Mouse (Mus musculus) spleen, postnatal 36 days (tissue): ENCODE results near the gene Capn2.

ENCODE experiments used
- DNase-seq, 2 experiments: peaks; one replicate each; pipeline ENCODE4 v3.0.0; 2022; ENCODE audit warnings: low spot score in 2 of 2, mixed read lengths in 1 of 2

Capn2 gene

DNA sequence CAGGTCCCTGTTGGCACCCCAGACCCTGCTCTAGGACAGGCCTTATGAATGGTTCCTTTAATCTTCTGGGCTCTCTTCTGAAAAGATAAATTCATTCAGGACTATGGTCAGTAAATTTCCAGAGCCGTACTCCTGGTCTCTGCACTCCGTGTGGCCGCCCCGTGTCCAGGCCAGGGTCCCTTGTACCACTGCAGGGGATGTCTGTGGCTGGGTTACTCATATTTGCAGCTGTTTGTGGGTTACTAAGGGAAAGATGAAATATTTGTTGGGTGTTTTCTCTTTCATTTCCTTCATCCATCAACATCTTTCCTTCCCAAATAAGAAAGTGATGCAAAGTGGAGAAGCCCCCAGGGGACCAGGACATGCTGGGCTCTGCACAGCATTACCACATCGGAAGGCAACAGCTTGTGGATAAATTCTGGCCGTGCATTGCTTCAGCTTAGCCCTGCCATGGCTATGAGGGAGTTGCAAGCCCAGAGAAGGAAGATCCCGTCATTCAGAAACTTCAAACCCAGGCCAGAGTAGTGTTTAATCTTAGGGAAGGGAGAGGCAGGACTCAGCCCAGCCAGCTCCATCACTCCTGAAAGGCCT, 15.5 kb downstream of the Capn2 start:
- DNase-seq = no peak

DNA sequence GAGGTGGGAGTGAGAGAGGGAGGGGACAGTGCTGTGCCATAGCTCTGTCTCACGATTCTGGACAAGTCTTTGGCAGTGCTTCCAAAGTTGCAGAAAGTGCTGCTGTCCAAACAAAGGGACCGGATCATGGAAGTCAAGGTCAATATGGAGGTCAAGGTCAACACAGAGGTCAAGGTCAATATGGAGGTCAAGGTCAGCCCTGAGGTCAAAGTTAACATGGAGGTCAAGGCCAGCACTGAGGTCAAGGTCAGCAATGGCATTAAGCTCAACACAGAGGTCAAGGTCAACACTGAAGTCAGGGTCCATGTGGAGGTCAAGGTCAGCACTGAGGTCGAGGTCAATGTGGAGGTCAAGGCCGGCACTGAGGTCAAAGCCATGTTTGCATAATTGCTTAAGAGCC, 16.6 kb downstream of the Capn2 start:
- no peak for DNase-seq

GRCm38 (mm10) chr1:182500224-182500623, 17.2 kb downstream of the Capn2 start:
- no peak for DNase-seq

DNA sequence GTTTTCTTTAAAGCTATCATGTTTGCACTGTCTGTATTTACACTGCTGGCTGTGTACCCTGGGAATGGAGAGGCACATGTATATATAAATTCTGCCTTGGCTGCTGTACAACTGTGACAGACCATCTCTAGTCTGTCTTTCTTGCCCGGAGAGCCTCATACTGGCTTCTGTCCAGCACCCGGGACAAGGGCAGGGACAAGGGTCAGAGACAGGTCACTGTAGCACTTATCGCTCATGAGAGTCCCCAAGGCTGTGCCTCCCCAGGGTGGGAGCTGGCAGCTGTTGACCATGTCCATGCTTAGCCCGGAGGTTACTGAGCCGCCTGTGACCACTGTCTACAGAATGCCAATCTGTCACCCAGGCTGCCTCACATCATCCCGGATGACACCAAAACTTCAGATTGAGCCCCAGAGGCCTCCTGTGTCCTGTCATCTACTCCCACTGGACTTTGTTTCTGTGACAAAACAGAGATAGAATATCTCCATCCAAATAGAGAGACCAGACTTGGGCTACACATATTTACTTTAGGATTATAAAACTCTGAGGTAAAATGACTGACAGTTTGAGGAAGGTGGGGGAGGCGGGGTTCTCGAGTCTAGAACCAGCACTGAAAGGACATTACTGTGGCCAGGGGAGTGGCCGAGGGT, 17.8 kb downstream of the Capn2 start:
- no peak for DNase-seq

DNA sequence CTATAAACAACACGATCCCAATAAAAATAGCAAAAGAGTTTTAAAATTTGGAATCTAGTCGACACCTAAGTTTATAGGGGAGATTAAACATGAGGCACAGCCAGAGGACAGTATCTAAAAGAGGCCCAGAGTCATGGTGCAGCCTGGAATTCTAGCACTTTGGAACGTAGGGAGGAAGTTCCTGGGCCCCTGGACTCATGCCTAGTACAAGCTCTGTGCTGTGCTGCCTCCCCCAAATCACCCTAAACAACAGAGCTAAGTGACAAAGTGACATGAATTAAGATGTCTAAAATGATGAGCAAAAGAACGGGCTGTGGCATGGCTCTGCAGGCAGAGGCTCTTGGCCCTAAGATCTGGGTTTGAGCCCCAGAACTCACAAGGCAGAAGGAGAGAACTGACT, 19.7 kb downstream of the Capn2 start:
- DNase-seq = no peak

- no peak for DNase-seq
Observed at GRCm38 (mm10) chr1:182496685-182497084, 20.7 kb downstream of the Capn2 start.

- no peak for DNase-seq
Observed at GRCm38 (mm10) chr1:182494285-182495145, 22.9 kb downstream of the Capn2 start.

- no peak for DNase-seq
Observed at GRCm38 (mm10) chr1:182491839-182492238, 25.6 kb downstream of the Capn2 start.

DNA sequence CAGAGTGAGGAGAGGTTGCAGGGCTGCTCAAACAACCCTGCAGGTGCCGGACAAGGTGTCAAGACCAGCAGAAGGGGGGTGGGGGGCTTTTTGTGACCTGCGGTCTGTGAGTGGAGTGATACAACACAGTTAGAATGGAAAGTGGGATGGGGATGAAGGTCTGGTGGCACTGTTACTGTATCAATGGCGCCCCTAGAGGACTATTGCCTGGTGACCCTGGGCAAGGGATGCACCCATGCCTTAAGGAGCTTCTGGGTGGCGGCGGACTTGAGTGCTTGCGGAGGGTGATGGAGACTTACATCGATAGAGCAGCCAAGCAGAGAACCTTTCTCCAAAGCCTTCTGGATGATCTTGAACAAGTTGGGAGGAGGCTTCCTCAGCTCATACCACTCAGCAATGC, 26.8 kb downstream of the Capn2 start:
- no peak for DNase-seq

DNA sequence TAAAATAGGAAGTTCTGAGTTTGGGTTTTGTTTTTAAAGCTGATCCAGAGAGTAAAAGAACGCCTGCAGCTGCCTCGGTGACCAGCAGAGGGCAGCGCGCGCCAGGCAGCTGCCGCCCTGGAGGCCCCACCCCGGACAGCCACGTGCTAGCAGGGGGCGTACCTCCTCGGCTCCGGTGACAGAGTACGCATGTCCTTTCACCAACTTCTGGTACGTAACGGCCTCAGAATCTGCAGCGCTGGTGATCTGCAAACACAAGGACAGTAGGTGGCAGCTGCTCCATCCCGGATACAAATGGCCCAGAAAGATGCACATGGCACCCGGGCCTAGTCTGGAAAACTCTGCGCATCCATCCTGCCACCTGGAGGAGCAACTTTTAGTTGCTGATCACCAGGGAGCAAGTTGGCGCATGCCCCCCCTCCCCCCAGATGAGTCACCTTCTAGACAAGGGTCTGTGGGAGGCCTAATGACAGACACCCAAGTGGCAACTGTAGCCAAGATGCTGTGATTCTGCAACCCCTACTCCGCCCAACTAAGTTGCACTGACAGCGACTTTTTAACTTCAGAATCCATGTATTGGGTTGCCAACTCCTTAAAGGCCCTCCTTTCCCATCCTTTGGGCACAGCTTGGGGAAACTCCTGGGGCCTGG, 27.5 kb downstream of the Capn2 start:
- peak; percentile 92 to 93 for DNase-seq

DNA sequence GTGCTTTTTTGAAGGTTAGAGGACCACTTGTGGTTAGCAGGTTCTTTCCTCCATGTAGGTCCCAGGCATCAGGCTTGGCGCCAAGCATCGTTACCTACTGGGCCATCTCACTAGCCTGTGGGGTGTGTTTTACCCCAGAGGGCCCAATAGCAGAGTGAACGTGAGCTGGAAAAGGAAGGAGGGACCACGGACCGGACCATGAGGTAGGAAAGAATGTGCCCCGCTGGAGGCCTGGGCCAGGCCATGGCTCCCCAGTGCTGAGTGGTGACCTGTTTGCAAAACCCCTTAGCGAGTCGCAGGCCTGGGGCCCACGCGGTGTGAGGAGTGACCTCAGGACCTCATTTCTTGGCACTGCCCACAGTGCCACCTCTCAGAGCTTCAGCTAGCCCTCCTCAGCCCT, 28.9 kb downstream of the Capn2 start:
- DNase-seq = no peak

DNA sequence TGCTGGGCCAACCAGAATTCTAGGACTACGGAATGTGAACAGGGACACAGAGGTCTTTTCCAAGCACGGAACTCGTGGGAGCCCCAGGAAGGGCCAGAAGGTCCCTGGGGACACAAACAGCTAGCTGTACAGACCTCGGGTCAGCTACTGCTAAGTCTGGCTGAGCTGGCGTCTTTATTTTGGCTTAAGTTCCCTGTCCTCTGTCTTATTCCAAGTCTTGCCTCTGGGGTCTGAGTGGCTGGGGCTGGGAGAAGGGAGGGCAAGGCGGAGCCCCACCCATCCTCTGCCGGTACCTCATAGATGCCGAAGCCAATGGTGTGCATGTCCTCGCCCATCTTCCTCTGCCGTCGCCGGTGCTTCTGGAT, 33.5 kb downstream of the Capn2 start:
- DNase-seq = no peak

GRCm38 (mm10) chr1:182482991-182483909, 34.2 kb downstream of the Capn2 start:
- no peak for DNase-seq

- DNase-seq = no peak
Observed at GRCm38 (mm10) chr1:182481646-182482295, 35.6 kb downstream of the Capn2 start.

DNA sequence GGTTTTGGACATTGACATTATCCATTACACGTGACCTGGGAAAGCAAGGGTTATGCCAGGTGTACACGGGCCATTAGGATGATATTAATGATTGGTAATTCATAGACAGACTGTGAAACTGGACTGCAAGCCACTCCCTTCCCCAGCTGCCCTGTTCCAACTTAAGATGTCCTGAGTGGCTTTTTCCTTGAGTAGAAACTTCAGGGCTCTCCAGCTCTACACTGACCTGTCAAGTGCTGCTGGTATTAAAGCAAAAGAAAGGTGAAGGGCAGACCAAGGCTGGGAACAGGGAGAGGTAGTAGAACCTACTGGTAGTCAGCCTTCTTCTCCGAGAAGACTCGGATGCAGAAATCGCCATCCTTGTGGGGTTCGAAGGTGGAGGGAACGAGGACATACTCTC, 36.3 kb downstream of the Capn2 start:
- no peak for DNase-seq

GRCm38 (mm10) chr1:182478935-182479334, 38.5 kb downstream of the Capn2 start:
- no peak for DNase-seq

- DNase-seq = no peak
Observed at GRCm38 (mm10) chr1:182475005-182475796, 42.2 kb downstream of the Capn2 start.

DNA sequence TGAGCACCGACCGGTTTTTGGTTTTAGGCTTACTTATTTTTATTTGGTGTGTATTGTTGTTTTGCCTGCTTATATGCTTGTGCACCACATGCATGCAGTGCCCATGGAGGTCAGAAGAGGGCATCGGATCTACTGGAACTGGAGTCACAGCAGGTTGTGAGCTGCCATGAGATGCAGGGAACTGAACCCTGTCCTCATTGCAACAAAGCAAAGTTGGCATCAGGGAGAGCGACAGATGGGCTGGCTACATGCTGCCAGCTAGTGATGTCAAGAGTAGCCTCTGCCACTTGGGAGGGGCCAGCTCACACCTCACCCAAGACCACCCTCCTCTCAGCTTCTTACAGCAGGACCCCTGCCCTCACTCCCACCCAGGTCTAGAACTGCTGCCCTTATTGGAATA, 51.4 kb downstream of the Capn2 start:
- no peak for DNase-seq

DNA sequence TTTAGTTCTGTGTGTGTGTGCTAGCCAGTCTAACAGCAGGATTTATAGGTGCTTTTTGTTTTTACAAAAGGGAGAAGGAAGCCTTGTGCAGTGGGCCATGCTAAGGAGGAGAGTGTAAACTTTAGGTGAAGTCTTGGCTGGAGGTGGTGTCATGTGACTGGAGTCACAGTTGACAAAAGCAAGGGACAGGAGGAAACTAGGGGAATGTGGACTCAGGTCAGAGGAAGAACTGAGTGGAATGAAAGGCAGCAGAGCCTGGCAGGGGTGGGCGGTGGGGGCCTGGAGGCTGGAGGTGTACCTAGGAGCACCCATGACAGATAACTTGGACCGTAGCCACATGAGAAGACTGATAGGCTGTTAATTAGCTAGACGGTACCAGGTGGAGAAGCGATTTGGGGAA, 52.1 kb downstream of the Capn2 start:
- DNase-seq = no peak

DNA sequence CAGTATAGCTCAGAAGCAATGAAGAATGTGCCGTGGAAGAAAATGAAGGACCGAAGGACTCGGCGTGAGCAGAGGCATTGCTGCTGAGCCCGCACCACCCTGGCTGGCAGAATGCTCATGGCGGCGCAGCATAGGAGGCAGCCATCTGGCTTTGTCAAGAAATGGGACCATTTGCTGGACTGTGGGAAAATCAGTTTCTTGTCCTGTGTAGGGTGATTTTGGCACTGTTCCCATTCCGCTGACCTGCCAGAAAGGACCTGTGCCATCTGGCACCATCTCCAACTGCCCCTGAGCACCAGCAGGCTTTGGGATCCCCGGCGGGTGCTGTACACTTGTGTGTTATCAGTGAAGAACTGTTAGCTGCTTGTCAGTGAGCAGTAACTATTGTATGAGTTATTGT, 55.6 kb downstream of the Capn2 start:
- DNase-seq = no peak
